Mouse (Mus musculus): ENCODE data around the gene Prss22. TPM values are rescaled to one million over a fixed set of nuclear protein-coding genes. Genes with fewer than 3 reads are reported as not detected.
"Not testable (repeated sequence)": the region's sequence is repeated elsewhere in the genome, so short reads cannot be mapped to it uniquely, and the experiment has no call there.

The Prss22 gene
- polyA plus RNA-seq, 1 experiment from 2014 or later = 0.17 TPM

- 53% methylated on average over 2 of the region's 2 CpGs for WGBS
- H3K9me3 ChIP-seq (ENCODE audit: control insufficient read depth, low read length) = no peaks in the 10 kb centered on the region
These were observed 29.1 kb downstream of the Prss22 start for GRCm38 (mm10) chr17:23968780-23969179.

GRCm38 (mm10) chr17:23966658-23967401 lies 31.1 kb downstream of the Prss22 start:
- Histone ChIP-seq H3K4me3 (ENCODE audit: low read depth, low read length) (no peak overlapping the region), H3K4me2 (ENCODE audit: low read depth) (no peak overlapping the region), H3K9ac (ENCODE audit: low read length) (no peak overlapping the region), H3K27ac (ENCODE audit: low read depth, low read length) (no peak overlapping the region), H3K9me3 (ENCODE audit: control insufficient read depth, low read length) (no peaks in the 10 kb centered on the region), H3K36me3 (ENCODE audit: control insufficient read depth, insufficient read depth, low read length) (no peaks in the 10 kb centered on the region), H3K27me3 (ENCODE audit: control insufficient read depth, insufficient read depth, low read length) (no peaks in the 10 kb centered on the region), H3K4me1 (ENCODE audit: control insufficient read depth, insufficient read depth, low read length) (no peaks in the 10 kb centered on the region)
- ATAC-seq (ENCODE audit: insufficient read depth, low FRiP score, low TSS enrichment) (no peak), DNase-seq (ENCODE audit: low spot score) (no peak)
- 86% methylated on average over 10 of the region's 10 CpGs for WGBS

More at GRCm38 (mm10) chr17:23968780-23969179, 29.1 kb downstream of the Prss22 start:
- no peaks in the 10 kb centered on the region for H3K36me3 ChIP-seq (ENCODE audit: control insufficient read depth, insufficient read depth, low read length)
- no peak overlapping the region for H3K27ac ChIP-seq (ENCODE audit: low read depth, low read length)
- ATAC-seq (ENCODE audit: insufficient read depth, low FRiP score, low TSS enrichment) (no peak), DNase-seq (ENCODE audit: low spot score) (no peak)
- H3K4me2 ChIP-seq (ENCODE audit: low read depth) = no peak overlapping the region
- no peak overlapping the region for H3K4me3 ChIP-seq (ENCODE audit: low read depth, low read length)
- H3K4me1 ChIP-seq (ENCODE audit: control insufficient read depth, insufficient read depth, low read length) = no peaks in the 10 kb centered on the region
- H3K27me3 ChIP-seq (ENCODE audit: control insufficient read depth, insufficient read depth, low read length) = no peaks in the 10 kb centered on the region
- no peak overlapping the region for H3K9ac ChIP-seq (ENCODE audit: low read length)

- no peak for DNase-seq (ENCODE audit: low spot score)
These were observed 32.0 kb downstream of the Prss22 start for GRCm38 (mm10) chr17:23965805-23966425.

GRCm38 (mm10) chr17:23961573-23962122 lies 36.3 kb downstream of the Prss22 start:
- H3K36me3 ChIP-seq (ENCODE audit: control insufficient read depth, insufficient read depth, low read length) = no peaks in the 10 kb centered on the region
- no peak overlapping the region for H3K4me2 ChIP-seq (ENCODE audit: low read depth)
- no peak overlapping the region for H3K27ac ChIP-seq (ENCODE audit: low read depth, low read length)
- H3K4me1 ChIP-seq (ENCODE audit: control insufficient read depth, insufficient read depth, low read length) = no peaks in the 10 kb centered on the region
- no peak for DNase-seq (ENCODE audit: low spot score)
- H3K27me3 ChIP-seq (ENCODE audit: control insufficient read depth, insufficient read depth, low read length) = no peaks in the 10 kb centered on the region
- 52% methylated on average over 4 of the region's 4 CpGs for WGBS
- no peak for ATAC-seq (ENCODE audit: insufficient read depth, low FRiP score, low TSS enrichment)
- H3K9ac ChIP-seq (ENCODE audit: low read length) = no peak overlapping the region
- no peak overlapping the region for H3K4me3 ChIP-seq (ENCODE audit: low read depth, low read length)
- H3K9me3 ChIP-seq (ENCODE audit: control insufficient read depth, low read length) = no peaks in the 10 kb centered on the region

More at GRCm38 (mm10) chr17:23965805-23966425, 32.0 kb downstream of the Prss22 start:
- Histone ChIP-seq H3K9ac (ENCODE audit: low read length) (no peak overlapping the region), H3K4me1 (ENCODE audit: control insufficient read depth, insufficient read depth, low read length) (no peaks in the 10 kb centered on the region), H3K9me3 (ENCODE audit: control insufficient read depth, low read length) (no peaks in the 10 kb centered on the region), H3K4me2 (ENCODE audit: low read depth) (no peak overlapping the region), H3K27me3 (ENCODE audit: control insufficient read depth, insufficient read depth, low read length) (no peaks in the 10 kb centered on the region), H3K4me3 (ENCODE audit: low read depth, low read length) (no peak overlapping the region), H3K36me3 (ENCODE audit: control insufficient read depth, insufficient read depth, low read length) (no peaks in the 10 kb centered on the region), H3K27ac (ENCODE audit: low read depth, low read length) (no peak overlapping the region)
- ATAC-seq (ENCODE audit: insufficient read depth, low FRiP score, low TSS enrichment) = no peak
- WGBS = 46% methylated on average over 6 of the region's 6 CpGs

GRCm38 (mm10) chr17:23960084-23960738 lies 37.7 kb downstream of the Prss22 start:
- Histone ChIP-seq H3K9me3 (ENCODE audit: control insufficient read depth, low read length) (no peaks in the 10 kb centered on the region), H3K4me3 (ENCODE audit: low read depth, low read length) (no peak overlapping the region), H3K4me1 (ENCODE audit: control insufficient read depth, insufficient read depth, low read length) (no peaks in the 10 kb centered on the region), H3K27me3 (ENCODE audit: control insufficient read depth, insufficient read depth, low read length) (no peaks in the 10 kb centered on the region), H3K4me2 (ENCODE audit: low read depth) (no peak overlapping the region), H3K27ac (ENCODE audit: low read depth, low read length) (no peak overlapping the region), H3K9ac (ENCODE audit: low read length) (peak overlapping the region; percentile 44), H3K36me3 (ENCODE audit: control insufficient read depth, insufficient read depth, low read length) (no peaks in the 10 kb centered on the region)
- ATAC-seq (ENCODE audit: insufficient read depth, low FRiP score, low TSS enrichment) = peak; percentile 93
- WGBS = 43% methylated on average over 3 of the region's 3 CpGs
- peak; percentile 84 for DNase-seq (ENCODE audit: low spot score)

GRCm38 (mm10) chr17:23955174-23955573 lies 42.7 kb downstream of the Prss22 start, which contains the start of gene Sbpl:
TSS of gene Sbpl (minus strand) at chr17:23955274.
- H3K4me3 ChIP-seq (ENCODE audit: low read depth, low read length) = no peak within 1 kb of the TSS
- H3K27ac ChIP-seq (ENCODE audit: low read depth, low read length) = no peak within 1 kb of the TSS
- no peak within 1 kb of the TSS for H3K4me2 ChIP-seq (ENCODE audit: low read depth)
- 79% methylated on average over 5 of the region's 5 CpGs for WGBS
- ATAC-seq (ENCODE audit: insufficient read depth, low FRiP score, low TSS enrichment) (no peak), DNase-seq (ENCODE audit: low spot score) (no peak)
- H3K4me1 ChIP-seq (ENCODE audit: control insufficient read depth, insufficient read depth, low read length) = no peaks in the 10 kb centered on the region
- H3K9ac ChIP-seq (ENCODE audit: low read length) = no peak within 1 kb of the TSS
- no peaks in the 10 kb centered on the region for H3K27me3 ChIP-seq (ENCODE audit: control insufficient read depth, insufficient read depth, low read length)
- H3K36me3 ChIP-seq (ENCODE audit: control insufficient read depth, insufficient read depth, low read length) = no peaks in the 10 kb centered on the region
- no peaks in the 10 kb centered on the region for H3K9me3 ChIP-seq (ENCODE audit: control insufficient read depth, low read length)

- H3K27ac ChIP-seq (ENCODE audit: low read depth, low read length); H3K4me3 ChIP-seq (ENCODE audit: low read depth, low read length); DNase-seq (ENCODE audit: low spot score); H3K4me1 ChIP-seq (ENCODE audit: control insufficient read depth, insufficient read depth, low read length); H3K9ac ChIP-seq (ENCODE audit: low read length); H3K27me3 ChIP-seq (ENCODE audit: control insufficient read depth, insufficient read depth, low read length); H3K4me2 ChIP-seq (ENCODE audit: low read depth); H3K36me3 ChIP-seq (ENCODE audit: control insufficient read depth, insufficient read depth, low read length); ATAC-seq (ENCODE audit: insufficient read depth, low FRiP score, low TSS enrichment); H3K9me3 ChIP-seq (ENCODE audit: control insufficient read depth, low read length): not testable (repeated sequence)
- 78% methylated on average over 4 of the region's 4 CpGs for WGBS
These were observed 47.1 kb downstream of the Prss22 start for GRCm38 (mm10) chr17:23950828-23951227.

- H3K4me1 ChIP-seq (ENCODE audit: control insufficient read depth, insufficient read depth, low read length) = no peaks in the 10 kb centered on the region
- H3K27ac ChIP-seq (ENCODE audit: low read depth, low read length) = no peak overlapping the region
- H3K9me3 ChIP-seq (ENCODE audit: control insufficient read depth, low read length) = no peaks in the 10 kb centered on the region
- no peak overlapping the region for H3K4me3 ChIP-seq (ENCODE audit: low read depth, low read length)
- no peaks in the 10 kb centered on the region for H3K27me3 ChIP-seq (ENCODE audit: control insufficient read depth, insufficient read depth, low read length)
- ATAC-seq (ENCODE audit: insufficient read depth, low FRiP score, low TSS enrichment) (no peak), DNase-seq (ENCODE audit: low spot score) (no peak)
- no peak overlapping the region for H3K9ac ChIP-seq (ENCODE audit: low read length)
- no peaks in the 10 kb centered on the region for H3K36me3 ChIP-seq (ENCODE audit: control insufficient read depth, insufficient read depth, low read length)
- 96% methylated on average over 2 of the region's 2 CpGs for WGBS
- no peak overlapping the region for H3K4me2 ChIP-seq (ENCODE audit: low read depth)
These were observed 48.8 kb downstream of the Prss22 start for GRCm38 (mm10) chr17:23949068-23949467.
